Mouse (Mus musculus) intestine, embryonic 14.5 days (tissue): ENCODE measurements around the gene Ice1. TPM values are rescaled to one million over a fixed set of nuclear protein-coding genes. Genes with fewer than 3 reads are reported as not detected.

Experiments used
- ATAC-seq: fragments of 200-750 bp; cut with Nextera tagmentation; replicated peaks from 2 replicates; pipeline ENCODE4 v1.8.0; 2017; ENCODE audit warnings: low read depth, moderate number of reproducible peaks, moderate TSS enrichment, moderate library complexity; ENCODE audit not compliant: low FRiP score, low TSS enrichment
- DNase-seq: peaks from one replicate; pipeline ENCODE4 v3.0.0-alpha.2; 2018; ENCODE audit warnings: low spot score
- H3K27ac ChIP-seq: fragments of 300-500 bp; sonication (generic); 2 replicates; pipeline ENCODE4 v1.5.1; 2014; ENCODE audit warnings: low read depth, mild to moderate bottlenecking, control low read depth
- H3K27me3 ChIP-seq: fragments of 300-500 bp; sonication (generic); replicated peaks from 2 replicates; pipeline ENCODE4 v1.6.1; 2014; ENCODE audit warnings: low read length, control low read depth; ENCODE audit not compliant: control insufficient read depth, insufficient read depth
- H3K36me3 ChIP-seq: fragments of 300-500 bp; sonication (generic); 2 replicates; pipeline ENCODE4 v1.6.1; 2014; ENCODE audit warnings: low read length, control low read depth; ENCODE audit not compliant: control insufficient read depth, insufficient read depth
- H3K4me1 ChIP-seq: fragments of 300-500 bp; sonication (generic); replicated peaks from 2 replicates; pipeline ENCODE4 v1.6.1; 2014; ENCODE audit warnings: low read length, control low read depth, mixed read lengths; ENCODE audit not compliant: control insufficient read depth, insufficient read depth
- H3K4me2 ChIP-seq: fragments of 300-500 bp; sonication (generic); 2 replicates; pipeline ENCODE4 v1.6.1; 2014; ENCODE audit warnings: low read length
- H3K4me3 ChIP-seq: fragments of 300-500 bp; sonication (generic); 2 replicates; pipeline ENCODE4 v1.5.1; 2014; ENCODE audit warnings: low read depth, low read length, control low read depth, mixed read lengths
- H3K9ac ChIP-seq: fragments of 300-500 bp; sonication (generic); 2 replicates; pipeline ENCODE4 v1.6.1; 2014; ENCODE audit warnings: mild to moderate bottlenecking, low read length
- H3K9me3 ChIP-seq: fragments of 300-500 bp; sonication (generic); 2 replicates; pipeline ENCODE4 v1.6.1; 2016; ENCODE audit warnings: low read length, control low read depth; ENCODE audit not compliant: control insufficient read depth
- WGBS: fragments of 180-500 bp; shearing (Covaris S2); extraction: QIAGEN DNeasy Blood & Tissue Kit; methylation state at CpG from one replicate; pipeline ENCODE4 v1.1.7; 2014; 5-methylcytosine and 5-hydroxymethylcytosine counted together
- polyA plus RNA-seq: library from polyadenylated mRNA; unstranded; fragments of >200 nt; fragmentation: Nextera tagmentation; extraction: Ambion mirVana; gene quantifications from 2 replicates; pipeline ENCODE4 v1.2.1, GENCODE M21; 2014

Gene Ice1
- polyA plus RNA-seq, 1 experiment from 2014 or later = 27.0 TPM

DNA sequence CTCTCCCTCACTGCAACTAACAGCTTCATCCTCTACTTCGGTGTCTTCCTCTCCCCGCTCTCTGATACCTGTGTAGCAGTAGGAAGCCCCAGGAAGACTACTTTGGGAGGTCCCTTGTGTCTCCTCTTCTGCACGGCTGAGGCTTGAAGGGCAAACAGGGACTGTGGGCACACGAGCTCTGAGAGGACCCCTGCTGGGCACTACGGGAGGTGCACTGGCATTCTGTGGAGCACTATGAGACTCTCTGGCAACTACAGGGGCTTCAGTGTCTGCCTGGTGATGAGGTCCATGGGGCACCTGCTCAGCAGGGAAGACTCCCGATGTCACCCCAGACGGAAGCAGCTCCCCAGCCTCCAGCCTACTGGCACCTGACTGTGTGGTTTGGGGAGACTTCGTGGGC lies 32.7 kb downstream of the Ice1 start:
- no peak for DNase-seq
- Histone ChIP-seq H3K9me3 (no peaks in the 10 kb centered on the region), H3K27me3 (no peaks in the 10 kb centered on the region), H3K9ac (no peak overlapping the region), H3K36me3 (peaks cover 99% of the 10 kb centered on the region), H3K4me2 (no peak overlapping the region), H3K27ac (no peak overlapping the region), H3K4me1 (no peaks in the 10 kb centered on the region), H3K4me3 (no peak overlapping the region)
- WGBS = 81% methylated on average over 8 of the region's 8 CpGs
- no peak for ATAC-seq

DNA sequence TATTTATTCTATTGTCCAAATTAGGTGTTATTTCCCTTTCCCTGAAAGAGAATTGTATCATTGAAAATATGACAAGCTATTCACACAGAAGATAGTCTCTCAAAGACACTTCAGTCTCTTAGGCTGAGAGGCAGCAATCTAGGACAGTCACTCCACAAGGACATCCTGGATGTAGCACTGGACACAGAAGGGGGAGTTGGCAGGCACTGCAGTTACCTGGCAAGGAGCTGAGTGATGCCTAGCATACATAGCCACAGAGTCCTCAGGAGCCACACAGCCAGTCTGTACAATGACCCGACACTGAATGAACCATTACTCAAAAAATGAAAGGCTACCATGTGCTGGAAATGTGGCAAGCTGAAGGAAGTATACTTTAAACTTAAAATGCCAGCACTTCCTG lies 35.9 kb downstream of the Ice1 start:
- 83% methylated on average over 1 of the region's 1 CpGs for WGBS
- no peak overlapping the region for H3K4me2 ChIP-seq
- H3K9ac ChIP-seq = no peak overlapping the region
- H3K27me3 ChIP-seq = no peaks in the 10 kb centered on the region
- no peaks in the 10 kb centered on the region for H3K4me1 ChIP-seq
- ATAC-seq (no peak), DNase-seq (no peak)
- H3K36me3 ChIP-seq = peaks cover 86% of the 10 kb centered on the region
- H3K4me3 ChIP-seq = no peak overlapping the region
- no peak overlapping the region for H3K27ac ChIP-seq
- H3K9me3 ChIP-seq = no peaks in the 10 kb centered on the region

DNA sequence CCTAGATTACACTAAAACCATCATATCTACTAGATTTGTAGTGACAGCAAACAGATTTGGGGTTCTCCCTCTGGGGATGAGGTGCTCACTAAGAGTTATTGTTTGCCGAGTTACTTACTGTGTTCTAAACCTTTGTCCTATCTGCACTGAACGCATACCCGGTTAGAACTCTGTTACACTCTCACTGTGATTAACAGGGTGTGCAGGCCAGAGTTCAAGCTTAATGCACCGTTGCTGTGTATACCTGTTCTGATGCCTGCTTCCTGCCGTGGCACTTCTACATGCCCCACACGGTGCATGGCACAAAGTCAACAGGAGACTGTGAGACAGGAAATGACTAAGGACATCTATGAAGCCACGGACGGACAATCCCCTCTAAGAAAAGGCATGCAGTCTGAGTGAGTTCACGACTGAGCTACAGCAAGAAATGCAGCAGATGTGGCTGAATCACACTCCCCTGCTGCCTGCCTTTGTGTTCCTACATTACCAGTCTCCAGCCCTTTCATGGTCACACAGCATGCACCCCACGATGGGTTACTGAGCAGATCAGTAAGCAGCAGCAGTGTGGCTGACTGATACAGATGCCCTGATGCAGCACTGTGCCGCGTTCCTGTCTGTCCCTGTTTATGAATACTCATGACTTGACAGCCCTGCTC lies 37.3 kb downstream of the Ice1 start:
- Histone ChIP-seq H3K4me2 (no peak overlapping the region), H3K9me3 (no peaks in the 10 kb centered on the region), H3K36me3 (peaks cover 86% of the 10 kb centered on the region), H3K4me3 (no peak overlapping the region), H3K27me3 (no peaks in the 10 kb centered on the region), H3K4me1 (no peaks in the 10 kb centered on the region), H3K27ac (no peak overlapping the region), H3K9ac (no peak overlapping the region)
- DNase-seq = no peak
- WGBS = 89% methylated on average over 12 of the region's 12 CpGs
- no peak for ATAC-seq

DNA sequence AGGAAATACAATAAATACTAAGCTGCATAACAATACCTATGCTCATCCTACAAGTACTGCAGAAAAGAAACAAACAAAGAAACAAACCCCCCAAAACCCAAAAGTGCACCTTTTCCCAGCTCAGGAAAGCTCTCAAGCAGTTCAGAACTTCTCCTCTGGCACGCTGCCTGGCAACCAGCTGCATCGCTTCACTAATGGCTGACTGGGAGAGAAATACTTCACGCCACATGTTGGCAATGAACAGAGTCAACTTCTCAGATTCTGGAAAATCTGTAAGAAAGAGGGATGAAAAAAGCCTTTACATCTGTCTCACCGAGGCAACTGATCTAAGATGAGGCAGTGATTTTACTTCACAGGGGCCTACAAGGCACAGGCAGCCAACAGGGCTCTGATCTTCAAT lies 38.5 kb downstream of the Ice1 start:
- Histone ChIP-seq H3K9me3 (no peaks in the 10 kb centered on the region), H3K27me3 (no peaks in the 10 kb centered on the region), H3K36me3 (peaks cover 86% of the 10 kb centered on the region), H3K27ac (no peak overlapping the region), H3K4me1 (no peaks in the 10 kb centered on the region), H3K9ac (no peak overlapping the region), H3K4me3 (no peak overlapping the region), H3K4me2 (no peak overlapping the region)
- no peak for ATAC-seq
- 75% methylated on average over 4 of the region's 4 CpGs for WGBS
- DNase-seq = no peak

DNA sequence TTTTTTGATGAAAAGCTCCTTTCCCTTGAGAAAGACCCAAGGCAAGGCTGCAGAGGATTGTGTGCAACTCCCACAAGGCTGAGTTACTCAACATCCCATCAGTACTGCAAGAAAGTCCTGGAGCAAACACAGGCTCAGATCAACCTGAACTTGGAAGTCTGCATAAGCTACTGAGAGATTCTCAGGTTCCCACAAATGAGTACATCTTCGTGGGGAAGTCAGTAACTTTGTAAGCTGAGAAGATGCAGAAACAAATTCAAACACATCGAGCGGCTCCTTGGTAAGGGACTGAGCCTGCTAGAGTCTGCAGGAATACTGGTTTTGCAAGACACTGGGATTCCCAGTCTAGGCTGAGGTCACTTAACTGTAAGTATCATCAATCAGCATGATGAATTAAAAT lies 40.5 kb downstream of the Ice1 start:
- Histone ChIP-seq H3K9ac (no peak overlapping the region), H3K4me1 (no peaks in the 10 kb centered on the region), H3K4me2 (no peak overlapping the region), H3K27me3 (no peaks in the 10 kb centered on the region), H3K4me3 (no peak overlapping the region), H3K9me3 (no peaks in the 10 kb centered on the region), H3K36me3 (peaks cover 86% of the 10 kb centered on the region), H3K27ac (no peak overlapping the region)
- 91% methylated on average over 3 of the region's 3 CpGs for WGBS
- no peak for DNase-seq
- ATAC-seq = no peak

DNA sequence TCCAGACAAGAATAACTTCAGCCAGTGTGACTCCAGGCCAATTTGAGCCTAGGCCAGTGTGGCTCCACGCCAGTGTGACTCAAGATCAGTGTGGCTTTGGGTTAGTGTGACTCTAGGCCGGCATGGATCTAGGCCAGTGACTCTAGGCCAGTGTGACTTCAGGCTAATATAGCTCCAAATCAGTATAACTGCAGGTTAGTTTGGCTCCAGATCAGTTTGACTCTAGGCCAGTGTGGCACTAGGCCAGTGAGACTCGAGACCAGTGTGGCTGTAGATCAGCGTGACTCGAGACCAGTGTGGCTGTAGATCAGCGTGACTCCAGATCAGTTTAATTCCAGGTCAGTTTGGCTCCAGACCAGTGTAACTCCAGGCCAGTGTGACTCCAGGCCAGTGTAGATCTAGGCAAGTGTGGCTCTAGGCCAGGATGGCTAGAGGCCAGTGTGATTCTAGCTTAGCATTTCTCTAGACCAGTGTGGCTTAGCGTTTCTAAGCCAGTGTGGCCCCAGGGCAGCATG lies 47.1 kb downstream of the Ice1 start:
- no peaks in the 10 kb centered on the region for H3K27me3 ChIP-seq
- ATAC-seq = no peak
- no peaks in the 10 kb centered on the region for H3K4me1 ChIP-seq
- 94% methylated on average over 7 of the region's 7 CpGs for WGBS
- no peak for DNase-seq
- H3K9ac ChIP-seq = no peak overlapping the region
- no peaks in the 10 kb centered on the region for H3K9me3 ChIP-seq
- H3K4me2 ChIP-seq = no peak overlapping the region
- peaks cover 84% of the 10 kb centered on the region for H3K36me3 ChIP-seq
- no peak overlapping the region for H3K4me3 ChIP-seq
- H3K27ac ChIP-seq = no peak overlapping the region

DNA sequence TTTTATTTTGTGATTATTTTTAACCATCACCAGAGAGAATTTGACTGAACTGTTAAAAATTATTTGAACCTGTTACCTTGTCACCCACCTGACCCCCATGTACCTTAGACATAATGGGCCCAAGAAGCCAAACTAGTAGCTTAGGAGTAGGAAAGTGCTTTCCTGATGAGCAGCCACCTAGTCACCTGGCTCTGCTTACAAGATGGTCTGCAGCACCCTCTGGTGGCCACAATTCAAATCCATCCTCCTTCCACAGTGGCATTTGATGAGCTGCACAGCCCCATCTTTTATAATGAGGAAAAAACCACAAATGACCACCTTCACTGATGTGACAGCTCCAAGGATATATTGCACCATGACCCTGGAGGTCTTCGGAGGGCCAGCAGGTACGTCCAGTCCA lies 50.5 kb downstream of the Ice1 start:
- DNase-seq (peak; percentile 70), ATAC-seq (peak; percentile 40; the same call in 1 of the 2 replicates)
- Histone ChIP-seq H3K27me3 (no peaks in the 10 kb centered on the region), H3K27ac (no peak overlapping the region), H3K36me3 (peaks cover 59% of the 10 kb centered on the region), H3K4me2 (no peak overlapping the region), H3K4me3 (no peak overlapping the region), H3K9ac (no peak overlapping the region), H3K4me1 (no peaks in the 10 kb centered on the region), H3K9me3 (no peaks in the 10 kb centered on the region)
- 75% methylated on average over 2 of the region's 2 CpGs for WGBS

DNA sequence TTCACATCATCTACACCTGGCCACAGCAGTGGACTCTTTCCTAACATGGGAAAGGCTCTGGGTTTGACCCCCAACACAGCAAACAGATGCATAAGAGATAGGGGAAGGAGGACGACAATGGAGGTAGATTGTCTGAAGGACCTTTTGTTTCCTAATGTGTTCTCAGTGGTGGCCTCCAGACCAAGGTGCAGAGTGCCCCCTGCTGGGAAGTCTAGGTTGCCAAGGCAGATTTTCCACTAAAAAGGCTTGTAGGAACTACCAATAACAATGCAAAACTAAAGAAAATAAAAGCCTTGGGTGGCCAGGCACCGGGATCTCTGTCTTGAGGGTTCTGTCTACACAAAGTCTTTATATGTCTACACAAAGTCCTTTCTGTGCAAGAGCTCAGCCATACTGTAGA lies 54.9 kb downstream of the Ice1 start:
- WGBS = 47% methylated on average over 2 of the region's 2 CpGs
- peak; percentile 77 for DNase-seq
- no peak for ATAC-seq
- Histone ChIP-seq H3K27me3 (no peaks in the 10 kb centered on the region), H3K36me3 (peaks cover 27% of the 10 kb centered on the region), H3K27ac (no peak overlapping the region), H3K9me3 (no peaks in the 10 kb centered on the region), H3K4me1 (no peaks in the 10 kb centered on the region), H3K4me3 (no peak overlapping the region), H3K4me2 (no peak overlapping the region), H3K9ac (no peak overlapping the region)

DNA sequence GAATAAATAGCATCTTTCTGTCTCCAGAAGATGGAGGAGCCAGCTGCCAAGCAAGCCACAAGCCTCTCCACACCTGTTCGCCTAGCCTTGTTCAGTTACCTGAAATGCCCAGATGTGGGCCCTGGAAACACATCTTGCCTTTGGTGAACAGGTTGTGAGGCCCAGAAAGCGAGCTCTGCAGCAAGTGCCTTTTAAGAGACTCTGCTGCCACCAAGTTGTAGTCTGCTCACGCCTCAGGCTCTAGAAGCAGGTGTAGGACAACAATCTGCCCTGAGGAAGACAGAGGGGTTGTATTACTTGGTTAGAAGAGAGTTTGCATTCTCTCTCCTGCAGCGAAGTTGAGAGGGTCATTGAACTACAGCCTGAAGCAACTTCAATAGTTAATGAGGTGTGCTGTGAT lies 55.9 kb downstream of the Ice1 start:
- Histone ChIP-seq H3K4me1 (no peaks in the 10 kb centered on the region), H3K9ac (no peak overlapping the region), H3K36me3 (peaks cover 18% of the 10 kb centered on the region), H3K27ac (no peak overlapping the region), H3K4me3 (no peak overlapping the region), H3K9me3 (no peaks in the 10 kb centered on the region), H3K4me2 (no peak overlapping the region), H3K27me3 (no peaks in the 10 kb centered on the region)
- WGBS = 89% methylated on average over 4 of the region's 4 CpGs
- ATAC-seq (no peak), DNase-seq (no peak)
